Mouse (Mus musculus) midbrain, embryonic 10.5 days (tissue): ENCODE data around the gene Slc25a44. TPM values are rescaled to one million over a fixed set of nuclear protein-coding genes. Genes with fewer than 3 reads are reported as not detected.

ENCODE experiments used
- DNase-seq: peaks from one replicate; pipeline ENCODE4 v3.0.0-alpha.2; 2017; ENCODE audit warnings: low spot score
- H3K27ac ChIP-seq: fragments of 300-500 bp; sonication (generic); replicated peaks from 2 replicates; pipeline ENCODE4 v1.5.1; 2016; ENCODE audit warnings: mild to moderate bottlenecking
- H3K27me3 ChIP-seq: fragments of 300-500 bp; sonication (generic); 2 replicates; pipeline ENCODE4 v1.6.1; 2016; ENCODE audit warnings: low read depth, mild to moderate bottlenecking; ENCODE audit not compliant: poor library complexity, severe bottlenecking
- H3K36me3 ChIP-seq: fragments of 300-500 bp; sonication (generic); 2 replicates; pipeline ENCODE4 v1.6.1; 2016; ENCODE audit warnings: mild to moderate bottlenecking, moderate library complexity
- H3K4me1 ChIP-seq: fragments of 300-500 bp; sonication (generic); 2 replicates; pipeline ENCODE4 v1.6.1; 2016
- H3K4me3 ChIP-seq: fragments of 300-500 bp; sonication (generic); 2 replicates; pipeline ENCODE4 v1.5.1; 2016; ENCODE audit warnings: mild to moderate bottlenecking, moderate library complexity
- H3K9me3 ChIP-seq: fragments of 300-500 bp; sonication (generic); replicated peaks from 2 replicates; pipeline ENCODE4 v1.6.1; 2016; ENCODE audit warnings: mild to moderate bottlenecking
- WGBS: fragments of 180-500 bp; shearing (Covaris S2); methylation state at CpG from one replicate; pipeline ENCODE4 v1.1.7; 2016; 5-methylcytosine and 5-hydroxymethylcytosine counted together
- polyA plus RNA-seq: library from polyadenylated mRNA; unstranded; fragments of >200 nt; fragmentation: Nextera tagmentation; extraction: Ambion mirVana; gene quantifications from 2 replicates; pipeline ENCODE4 v1.2.1, GENCODE M21; 2016

Gene Slc25a44
- polyA plus RNA-seq, 1 experiment from 2014 or later = 18.7 TPM

DNA sequence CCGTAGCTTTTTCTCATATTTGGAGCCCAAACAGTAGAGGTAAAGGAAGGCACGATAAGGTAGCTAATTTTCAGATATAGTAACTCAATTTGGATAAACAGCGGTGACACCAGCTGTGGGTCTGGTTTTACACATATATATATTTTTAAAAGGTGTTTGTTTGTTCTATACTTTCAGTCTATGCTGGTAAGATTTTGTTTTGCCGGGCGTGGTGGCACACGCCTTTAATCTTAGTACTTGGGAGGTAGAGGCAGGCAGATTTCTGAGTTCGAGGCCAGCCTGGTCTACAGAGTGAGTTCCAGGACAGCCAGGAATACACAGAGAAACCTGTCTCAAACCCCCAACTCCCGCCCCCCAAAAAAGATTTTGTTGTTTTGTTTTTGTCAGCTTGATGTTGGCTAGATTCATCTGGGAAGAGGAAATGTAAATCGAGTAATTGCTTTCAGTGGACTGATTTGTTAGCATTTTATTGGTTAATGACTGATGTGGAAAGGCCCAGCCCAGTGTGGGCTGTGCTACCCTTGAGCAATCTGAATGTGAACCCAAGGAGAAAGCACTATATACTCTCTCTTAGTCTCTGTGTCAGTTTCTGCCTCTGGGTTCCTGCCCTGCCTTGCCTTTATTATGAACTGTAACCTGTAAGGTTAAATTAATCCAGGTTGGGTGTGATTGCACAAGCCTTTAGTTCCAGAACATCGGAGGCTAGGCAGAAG, 925 bp upstream of the Slc25a44 start:
- DNase-seq = no peak
- peaks cover 32% of the 10 kb centered on the region for H3K4me1 ChIP-seq
- no peaks in the 10 kb centered on the region for H3K9me3 ChIP-seq
- peak overlapping the region; percentile 77; the same call in 1 of the 2 replicates for H3K27ac ChIP-seq
- WGBS = 86% methylated on average over 10 of the region's 10 CpGs
- H3K4me3 ChIP-seq = peak overlapping the region; percentile 80
- H3K27me3 ChIP-seq = no peaks in the 10 kb centered on the region
- H3K36me3 ChIP-seq = peaks cover 8% of the 10 kb centered on the region

GRCm38 (mm10) chr3:88425330-88425689, 371 bp upstream of the Slc25a44 start:
- H3K4me3 ChIP-seq = peak overlapping the region; percentile 80
- H3K36me3 ChIP-seq = peaks cover 13% of the 10 kb centered on the region
- 8% methylated on average over 2 of the region's 2 CpGs for WGBS
- no peaks in the 10 kb centered on the region for H3K9me3 ChIP-seq
- DNase-seq = no peak
- peak overlapping the region; percentile 77 for H3K27ac ChIP-seq
- H3K4me1 ChIP-seq = peaks cover 32% of the 10 kb centered on the region
- H3K27me3 ChIP-seq = no peaks in the 10 kb centered on the region

DNA sequence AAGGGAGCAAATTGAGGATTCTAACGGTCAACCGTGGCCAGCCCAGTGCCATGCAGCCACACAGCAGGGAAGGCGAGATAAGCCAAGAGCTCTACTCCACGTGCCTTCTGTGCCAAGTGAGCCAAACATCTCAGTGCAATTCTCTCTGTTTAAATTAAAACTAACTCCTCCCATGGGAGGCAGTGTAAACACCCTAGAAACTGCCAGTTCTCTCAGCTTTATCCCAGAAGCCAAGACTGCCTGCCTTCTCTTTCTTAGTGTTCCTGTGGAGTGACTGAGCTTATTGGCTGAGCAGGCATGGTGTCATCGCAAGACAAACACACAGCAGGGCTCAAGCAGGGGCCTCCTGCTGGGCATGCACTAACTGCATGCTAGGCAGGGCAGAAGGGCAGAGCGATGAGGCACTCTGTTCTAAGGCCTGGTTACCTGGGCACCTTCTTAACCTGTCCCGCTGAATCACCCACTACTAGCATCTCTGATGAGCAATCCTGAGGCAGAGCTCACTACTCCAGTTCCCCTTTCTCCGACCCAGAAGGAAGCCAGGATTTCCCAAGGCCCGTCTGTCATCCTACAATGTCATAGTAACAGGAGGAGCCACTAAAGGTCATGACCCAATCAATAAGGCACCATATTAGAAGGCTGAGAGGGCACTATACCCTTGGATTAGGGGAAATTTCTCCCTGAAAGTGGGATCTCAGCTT, 2.8 kb downstream of the Slc25a44 start:
- Histone ChIP-seq H3K27me3 (no peaks in the 10 kb centered on the region), H3K4me1 (peaks cover 32% of the 10 kb centered on the region), H3K36me3 (peaks cover 45% of the 10 kb centered on the region), H3K4me3 (no peak overlapping the region), H3K9me3 (no peaks in the 10 kb centered on the region), H3K27ac (peak overlapping the region; percentile 35; the same call in 1 of the 2 replicates)
- 36% methylated on average over 9 of the region's 9 CpGs for WGBS
- DNase-seq = no peak

DNA sequence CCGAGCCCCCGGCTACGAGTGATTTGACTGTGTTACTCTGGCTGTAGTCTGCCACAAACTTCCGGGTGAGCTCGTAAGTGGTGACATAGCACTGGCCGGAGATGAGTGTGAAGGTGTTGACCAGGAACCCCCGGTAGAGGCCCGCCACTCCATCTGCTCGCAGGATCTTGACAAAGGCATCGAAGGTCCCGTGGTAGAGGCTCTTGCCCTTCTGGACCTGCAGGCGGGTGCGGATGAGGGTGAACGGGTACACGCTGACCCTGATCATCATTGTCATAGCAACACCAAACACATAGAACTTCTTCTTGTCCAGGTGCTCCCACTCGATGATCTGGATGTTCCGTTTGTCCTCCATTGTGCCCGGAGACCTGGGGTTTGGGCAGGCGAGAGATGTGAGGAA, 4.2 kb downstream of the Slc25a44 start:
- WGBS = 95% methylated on average over 19 of the region's 19 CpGs
- Histone ChIP-seq H3K27ac (no peak overlapping the region), H3K36me3 (peaks cover 59% of the 10 kb centered on the region), H3K9me3 (no peaks in the 10 kb centered on the region), H3K4me3 (no peak overlapping the region), H3K27me3 (no peaks in the 10 kb centered on the region), H3K4me1 (peaks cover 32% of the 10 kb centered on the region)
- DNase-seq = no peak

GRCm38 (mm10) chr3:88418016-88418415, 6.9 kb downstream of the Slc25a44 start:
- Histone ChIP-seq H3K27ac (no peak overlapping the region), H3K4me1 (peaks cover 13% of the 10 kb centered on the region), H3K9me3 (no peaks in the 10 kb centered on the region), H3K4me3 (no peak overlapping the region), H3K36me3 (peaks cover 84% of the 10 kb centered on the region), H3K27me3 (no peaks in the 10 kb centered on the region)
- 89% methylated on average over 6 of the region's 6 CpGs for WGBS
- no peak for DNase-seq

GRCm38 (mm10) chr3:88415668-88416067, 9.3 kb downstream of the Slc25a44 start:
- DNase-seq = no peak
- Histone ChIP-seq H3K4me3 (no peak overlapping the region), H3K36me3 (peaks cover 94% of the 10 kb centered on the region), H3K4me1 (peaks cover 4% of the 10 kb centered on the region), H3K27ac (no peak overlapping the region), H3K9me3 (no peaks in the 10 kb centered on the region), H3K27me3 (no peaks in the 10 kb centered on the region)
- 90% methylated on average over 4 of the region's 4 CpGs for WGBS

DNA sequence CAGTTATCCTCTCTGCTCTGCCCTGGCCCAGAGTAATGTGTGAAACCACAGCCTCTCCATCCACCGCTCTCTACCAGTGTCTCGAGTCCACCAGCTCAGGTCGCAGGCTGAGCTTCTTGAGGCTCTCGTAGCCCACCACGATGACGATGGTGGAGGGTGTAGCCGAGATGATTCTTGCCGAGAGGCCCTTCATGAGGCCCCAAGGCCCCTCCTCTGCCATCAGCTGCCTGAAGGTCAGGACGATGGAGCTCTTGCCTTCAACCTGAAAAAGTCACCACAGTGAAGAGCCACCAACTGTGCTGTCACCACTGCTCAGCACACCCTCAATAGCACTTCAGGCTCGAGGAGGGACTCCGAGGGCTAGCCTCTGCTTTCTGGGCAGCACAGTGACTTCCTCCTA, 12.3 kb downstream of the Slc25a44 start:
- 93% methylated on average over 11 of the region's 11 CpGs for WGBS
- peaks cover 64% of the 10 kb centered on the region for H3K36me3 ChIP-seq
- peaks cover 29% of the 10 kb centered on the region for H3K4me1 ChIP-seq
- H3K27me3 ChIP-seq = no peaks in the 10 kb centered on the region
- no peak for DNase-seq
- H3K4me3 ChIP-seq = no peak overlapping the region
- H3K9me3 ChIP-seq = no peaks in the 10 kb centered on the region
- H3K27ac ChIP-seq = no peak overlapping the region

DNA sequence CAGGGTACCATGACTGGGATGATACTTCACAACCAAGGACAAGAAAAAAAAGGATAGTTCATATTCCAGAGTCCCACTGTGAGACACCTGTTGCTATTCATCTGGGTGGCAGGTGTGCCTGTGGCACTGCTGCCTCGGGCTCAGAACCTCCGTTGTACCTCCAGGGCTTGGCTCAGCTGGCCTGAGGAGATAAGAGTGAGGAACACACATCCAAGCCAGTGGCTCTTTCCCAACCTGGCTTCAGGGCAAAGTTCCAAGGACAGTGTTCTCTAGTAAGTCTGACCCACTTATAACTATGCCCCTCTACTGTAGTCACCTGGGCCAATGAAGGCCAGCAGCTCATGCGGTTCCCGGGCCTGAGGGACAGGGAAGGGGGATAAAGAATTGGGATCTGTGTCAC, 13.3 kb downstream of the Slc25a44 start:
- DNase-seq = no peak
- 93% methylated on average over 4 of the region's 4 CpGs for WGBS
- Histone ChIP-seq H3K27me3 (no peaks in the 10 kb centered on the region), H3K4me3 (no peak overlapping the region), H3K4me1 (peaks cover 39% of the 10 kb centered on the region), H3K27ac (no peak overlapping the region), H3K36me3 (peaks cover 54% of the 10 kb centered on the region), H3K9me3 (no peaks in the 10 kb centered on the region)

- Histone ChIP-seq H3K9me3 (no peaks in the 10 kb centered on the region), H3K4me3 (peak overlapping the region; percentile 80), H3K4me1 (peaks cover 42% of the 10 kb centered on the region), H3K27ac (peak overlapping the region; percentile 94), H3K36me3 (peaks cover 44% of the 10 kb centered on the region), H3K27me3 (no peaks in the 10 kb centered on the region)
- 25% methylated on average over 7 of the region's 7 CpGs for WGBS
- no peak for DNase-seq
These were observed 14.3 kb downstream of the Slc25a44 start for GRCm38 (mm10) chr3:88410645-88411031.

DNA sequence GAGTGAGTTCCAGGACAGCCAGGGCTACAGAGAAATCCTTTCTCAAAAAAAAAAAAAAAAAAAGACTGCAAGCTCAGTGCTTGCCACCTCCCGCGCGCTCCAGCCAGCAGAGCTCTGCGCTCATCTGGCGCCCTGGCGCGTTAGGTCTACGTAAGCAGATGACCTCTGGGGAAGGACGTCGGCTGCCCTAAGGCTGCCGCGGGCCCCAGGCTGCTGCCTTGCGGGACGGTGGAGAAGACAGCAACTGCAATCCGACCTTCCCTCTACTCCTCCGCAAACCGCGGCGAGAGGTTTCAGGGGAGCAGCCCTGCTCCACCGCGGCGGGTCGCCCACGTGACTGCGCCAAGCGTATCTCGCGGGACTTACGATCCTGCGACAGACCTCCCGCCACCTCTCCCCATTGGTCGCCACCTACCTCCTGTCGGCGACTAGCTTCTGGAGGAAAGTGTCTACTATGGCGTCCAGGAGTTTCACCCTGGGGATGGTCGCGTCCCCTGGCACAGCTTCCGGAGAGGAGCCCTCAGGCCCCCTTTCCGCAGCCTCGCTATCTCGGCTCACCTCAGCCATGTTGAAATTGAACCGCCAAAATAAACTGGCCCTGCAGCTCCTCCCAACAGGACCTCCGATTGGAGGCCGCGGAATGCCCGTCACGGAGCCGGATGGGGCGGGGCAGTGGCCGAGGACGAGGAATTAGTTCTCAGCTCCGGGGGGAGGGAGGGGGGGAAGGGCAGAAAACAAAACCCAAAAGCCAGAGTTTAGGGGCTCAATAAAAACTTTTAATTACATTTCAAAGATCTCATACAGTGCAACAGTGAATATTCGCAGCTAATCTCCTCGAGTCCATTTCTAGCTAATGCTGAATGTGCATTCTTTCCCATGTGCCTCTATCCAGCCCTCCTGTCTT, 14.9 kb downstream of the Slc25a44 start, which contains the start of gene Pmf1:
Gene Pmf1 (minus strand): TSS at position 591 of the 904 bp plus-strand sequence.
- WGBS = under 1% methylated on average over 54 of the region's 54 CpGs
- Histone ChIP-seq H3K36me3 (peaks cover 37% of the 10 kb centered on the region), H3K4me1 (peaks cover 42% of the 10 kb centered on the region), H3K27me3 (no peaks in the 10 kb centered on the region), H3K27ac (peak within 1 kb of the TSS; percentile 94), H3K9me3 (no peaks in the 10 kb centered on the region), H3K4me3 (peak within 1 kb of the TSS; percentile 80)
- peak; percentile 94 for DNase-seq

DNA sequence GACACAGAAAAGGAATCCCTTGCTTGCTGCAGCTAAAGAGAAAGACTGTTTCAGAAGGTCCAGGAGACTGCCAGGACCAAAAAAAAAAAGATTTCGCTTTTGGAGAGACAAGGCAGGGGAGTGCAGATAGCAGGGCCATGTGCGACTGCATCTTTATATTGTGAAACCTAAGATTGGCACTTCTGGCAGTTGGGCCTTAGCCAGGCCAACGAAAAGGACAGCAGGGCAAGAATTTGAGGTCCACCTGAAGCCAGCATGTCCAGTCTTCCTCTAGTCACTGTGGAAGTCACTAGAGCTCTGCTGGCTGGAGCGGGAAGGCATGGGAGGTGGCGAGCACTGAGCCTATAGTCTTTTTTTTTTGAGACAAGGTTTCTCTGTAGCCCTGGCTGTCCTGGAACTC, 16.0 kb downstream of the Slc25a44 start:
- 72% methylated on average over 5 of the region's 5 CpGs for WGBS
- peak overlapping the region; percentile 94 for H3K27ac ChIP-seq
- H3K4me1 ChIP-seq = peaks cover 42% of the 10 kb centered on the region
- H3K9me3 ChIP-seq = no peaks in the 10 kb centered on the region
- peaks cover 36% of the 10 kb centered on the region for H3K36me3 ChIP-seq
- DNase-seq = no peak
- peak overlapping the region; percentile 80 for H3K4me3 ChIP-seq
- H3K27me3 ChIP-seq = no peaks in the 10 kb centered on the region

DNA sequence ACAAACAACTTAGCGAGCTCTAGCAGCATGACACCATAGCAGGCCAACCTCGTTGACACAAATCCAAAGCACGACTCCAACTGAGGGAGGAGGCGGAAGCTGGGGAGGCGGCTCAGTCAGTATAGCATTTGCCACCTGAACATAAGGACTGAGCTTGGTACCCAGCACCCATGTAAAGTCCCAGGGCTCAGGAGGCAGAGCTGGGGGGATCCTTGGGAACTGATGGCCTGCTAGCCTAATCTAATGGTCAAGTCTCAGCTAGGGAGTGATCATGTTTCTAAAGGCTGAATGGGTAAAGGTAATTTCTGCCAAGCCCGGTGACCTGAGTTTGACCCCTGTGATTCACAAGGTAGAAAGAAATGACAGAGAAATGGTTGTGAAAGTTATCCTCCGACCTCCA, 17.4 kb downstream of the Slc25a44 start:
- WGBS = 66% methylated on average over 7 of the region's 7 CpGs
- Histone ChIP-seq H3K4me1 (peaks cover 42% of the 10 kb centered on the region), H3K4me3 (no peak overlapping the region), H3K9me3 (no peaks in the 10 kb centered on the region), H3K27ac (no peak overlapping the region), H3K36me3 (peaks cover 36% of the 10 kb centered on the region), H3K27me3 (no peaks in the 10 kb centered on the region)
- no peak for DNase-seq
